Mouse (Mus musculus) forebrain, embryonic 12.5 days (tissue): ENCODE data around the gene Gpr34. TPM values are rescaled to one million over a fixed set of nuclear protein-coding genes. Genes with fewer than 3 reads are reported as not detected.

Experiments
- ATAC-seq: fragments of 200-750 bp; cut with Nextera tagmentation; 2 replicates; pipeline ENCODE4 v1.8.0; 2017; ENCODE audit warnings: moderate TSS enrichment; ENCODE audit not compliant: low FRiP score
- H3K27ac ChIP-seq: fragments of 300-500 bp; sonication (generic); 2 replicates; pipeline ENCODE4 v1.5.1; 2016; ENCODE audit warnings: mild to moderate bottlenecking
- H3K27me3 ChIP-seq: fragments of 300-500 bp; sonication (generic); 2 replicates; pipeline ENCODE4 v1.6.1; 2016; ENCODE audit warnings: mild to moderate bottlenecking
- H3K36me3 ChIP-seq: fragments of 300-500 bp; sonication (generic); replicated peaks from 2 replicates; pipeline ENCODE4 v1.6.1; 2016; ENCODE audit warnings: mild to moderate bottlenecking
- H3K4me1 ChIP-seq: fragments of 300-500 bp; sonication (generic); 2 replicates; pipeline ENCODE4 v1.6.1; 2016
- H3K4me2 ChIP-seq: fragments of 300-500 bp; sonication (generic); 2 replicates; pipeline ENCODE4 v1.6.1; 2016; ENCODE audit warnings: mild to moderate bottlenecking, moderate library complexity
- H3K4me3 ChIP-seq: fragments of 300-500 bp; sonication (generic); replicated peaks from 2 replicates; pipeline ENCODE4 v1.5.1; 2016; ENCODE audit warnings: mild to moderate bottlenecking
- H3K9ac ChIP-seq: fragments of 300-500 bp; sonication (generic); 2 replicates; pipeline ENCODE4 v1.6.1; 2016; ENCODE audit warnings: mild to moderate bottlenecking
- H3K9me3 ChIP-seq: fragments of 300-500 bp; sonication (generic); 2 replicates; pipeline ENCODE4 v1.6.1; 2016
- WGBS: fragments of 180-500 bp; shearing (Covaris S2); methylation state at CpG from one replicate; pipeline ENCODE4 v1.1.7; 2016; 5-methylcytosine and 5-hydroxymethylcytosine counted together
- microRNA-seq: library from miRNA; unstranded; fragments of <30 nt; microRNA quantifications from one replicate; pipeline ENCODE4, GENCODE M21; 2017
- polyA plus RNA-seq: library from polyadenylated mRNA; unstranded; fragments of >200 nt; fragmentation: Nextera tagmentation; extraction: Ambion mirVana; gene quantifications from 2 replicates; pipeline ENCODE4 v1.2.1, GENCODE M21; 2016

The Gpr34 gene
- polyA plus RNA-seq, 1 experiment from 2014 or later, result 2.3 TPM

GRCm38 (mm10) chrX:13686589-13686988, 54.7 kb downstream of the Gpr34 start:
- Histone ChIP-seq H3K9ac (no peak overlapping the region), H3K4me3 (no peak overlapping the region), H3K27me3 (no peaks in the 10 kb centered on the region), H3K9me3 (no peaks in the 10 kb centered on the region), H3K4me1 (no peaks in the 10 kb centered on the region), H3K4me2 (no peak overlapping the region), H3K36me3 (no peaks in the 10 kb centered on the region), H3K27ac (no peak overlapping the region)
- ATAC-seq, result no peak
- WGBS, result 85% methylated on average over 1 of the region's 1 CpGs

DNA sequence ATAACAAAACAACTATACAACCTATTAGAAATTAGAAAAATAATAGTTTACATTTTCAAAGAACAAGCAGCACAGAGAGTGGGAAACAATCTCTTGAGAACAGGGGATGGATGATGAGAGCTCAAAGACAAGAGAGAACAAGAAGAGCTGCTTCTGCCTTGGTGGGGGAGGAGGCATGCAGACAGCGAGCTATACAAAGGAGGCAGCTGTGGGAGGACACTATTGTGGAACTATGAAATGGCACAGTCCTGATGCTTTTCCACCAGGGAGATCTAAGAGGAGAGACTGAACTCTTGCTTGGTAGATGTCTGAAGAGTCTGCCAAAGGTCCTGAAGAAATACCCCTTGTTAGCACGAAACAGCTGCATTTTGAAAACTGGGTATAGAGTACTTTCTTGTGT, 56.5 kb downstream of the Gpr34 start:
- no peak overlapping the region for H3K4me3 ChIP-seq
- H3K4me1 ChIP-seq, result no peaks in the 10 kb centered on the region
- H3K27ac ChIP-seq, result no peak overlapping the region
- 62% methylated on average over 2 of the region's 2 CpGs for WGBS
- H3K27me3 ChIP-seq, result no peaks in the 10 kb centered on the region
- H3K9me3 ChIP-seq, result no peaks in the 10 kb centered on the region
- ATAC-seq, result no peak
- H3K9ac ChIP-seq, result no peak overlapping the region
- H3K4me2 ChIP-seq, result no peak overlapping the region
- no peaks in the 10 kb centered on the region for H3K36me3 ChIP-seq

Small RNA genes lying within 50 kb of the gene (microRNA-seq; reads per million reads assigned to microRNA genes)
- gene Gm25246, result not detected

Other genes starting within 250 kb of the Gpr34 start
- gene Nyx, start 166.0 kb upstream of the Gpr34 start, polyA plus RNA-seq, result 0.06 and 0.08 TPM in 2 replicates
- gene Gpr82, start 29.3 kb downstream of the Gpr34 start, polyA plus RNA-seq, result 0.42 and 0.84 TPM in 2 replicates
- 17.8 and 18.9 TPM in 2 replicates for gene Cask, start 219.3 kb downstream of the Gpr34 start, polyA plus RNA-seq